Mouse (Mus musculus) activated CD4-positive, CD25-positive, alpha-beta regulatory T cell, adult 9 weeks (primary cell): ENCODE results near the gene Kcnj10. TPM values are rescaled to one million over a fixed set of nuclear protein-coding genes. Genes with fewer than 3 reads are reported as not detected.

ENCODE experiments used
- polyA plus RNA-seq: library from polyadenylated mRNA; unstranded; fragments of 100-300 nt; shearing (Covaris generic); gene quantifications from one replicate; pipeline ENCODE4 v1.2.1, GENCODE M21; 2017

The Kcnj10 gene
- polyA plus RNA-seq: 0.09 TPM

DNA sequence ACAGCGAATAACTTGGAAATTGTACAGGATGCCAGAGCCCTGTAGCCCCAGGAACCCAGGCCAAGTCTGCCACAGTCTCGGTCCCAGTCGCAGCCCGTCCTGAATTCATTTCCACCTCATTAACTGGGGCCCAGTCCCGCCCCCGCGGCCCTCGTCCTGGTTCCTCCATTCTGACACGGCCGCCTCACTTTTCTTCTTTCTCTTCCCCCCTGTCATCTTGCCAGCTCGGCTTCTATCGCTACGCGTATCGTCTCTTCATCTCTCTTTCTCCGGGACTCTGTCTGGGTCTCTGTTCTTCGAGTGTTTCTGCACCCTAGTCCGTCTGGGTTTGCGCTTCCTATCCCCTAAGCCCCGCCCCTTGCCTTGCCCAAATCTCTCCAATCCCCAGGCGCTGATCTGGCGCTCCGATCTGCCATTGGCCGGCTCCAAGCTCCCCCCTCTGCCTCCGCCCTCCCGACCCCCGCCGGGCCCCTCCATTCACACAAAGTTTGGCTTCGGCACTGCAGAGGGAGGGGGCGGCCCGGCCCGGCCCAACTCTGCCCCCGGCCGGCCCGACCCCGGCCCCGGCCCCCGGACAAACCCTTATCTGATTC lies at the start of gene Kcnj10:
TSS of gene Kcnj10 (plus strand) at position 482 of the 593 bp plus-strand sequence.

DNA sequence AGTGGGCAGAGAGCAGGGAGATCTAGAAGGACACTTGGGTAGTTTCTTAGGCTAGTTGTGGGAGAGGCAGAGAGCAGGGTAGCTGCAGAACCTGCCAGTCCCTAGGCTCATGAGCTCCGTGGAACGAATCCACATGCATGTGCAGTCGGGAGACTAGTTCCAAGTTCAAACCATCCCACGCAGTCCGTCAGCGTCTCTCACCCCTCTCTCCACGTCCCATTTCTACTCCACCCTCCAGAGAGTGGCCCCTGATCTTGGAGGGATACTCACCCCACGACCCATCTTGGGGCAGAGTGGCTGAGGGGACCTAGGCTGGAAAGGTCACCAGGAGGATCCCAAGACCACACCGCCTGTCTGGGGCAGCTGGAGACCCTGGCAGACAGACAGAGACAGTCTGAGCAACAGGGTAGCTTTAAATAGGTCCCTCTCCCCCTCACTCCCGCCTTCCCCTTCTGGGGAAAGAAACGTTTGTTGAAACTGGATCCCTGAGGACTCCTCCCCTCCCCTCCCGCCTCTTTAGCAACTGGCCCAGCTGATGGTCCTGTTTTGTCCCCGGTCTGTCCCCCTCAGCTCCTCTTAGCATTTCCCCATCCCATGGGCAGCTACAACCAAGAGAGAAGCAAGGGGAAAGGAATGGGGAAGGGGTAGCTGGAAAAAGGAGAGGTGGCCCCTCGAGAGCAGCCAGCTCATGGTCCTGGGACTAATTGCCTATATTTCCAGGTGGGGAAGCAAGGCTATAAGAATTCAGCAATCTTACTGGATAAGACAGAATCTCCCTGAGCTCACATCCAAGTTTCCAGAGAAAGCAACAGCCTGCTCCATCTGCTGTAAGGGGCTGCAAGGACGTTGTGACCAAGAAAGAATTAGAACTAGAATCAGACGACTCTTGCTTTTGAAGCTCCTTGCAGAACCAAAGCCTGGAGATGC lies 43.1 kb upstream of the Kcnj10 start, which contains the start of gene Atp1a2:
TSS of gene Atp1a2 (minus strand) at position 454 of the 927 bp plus-strand sequence.

DNA sequence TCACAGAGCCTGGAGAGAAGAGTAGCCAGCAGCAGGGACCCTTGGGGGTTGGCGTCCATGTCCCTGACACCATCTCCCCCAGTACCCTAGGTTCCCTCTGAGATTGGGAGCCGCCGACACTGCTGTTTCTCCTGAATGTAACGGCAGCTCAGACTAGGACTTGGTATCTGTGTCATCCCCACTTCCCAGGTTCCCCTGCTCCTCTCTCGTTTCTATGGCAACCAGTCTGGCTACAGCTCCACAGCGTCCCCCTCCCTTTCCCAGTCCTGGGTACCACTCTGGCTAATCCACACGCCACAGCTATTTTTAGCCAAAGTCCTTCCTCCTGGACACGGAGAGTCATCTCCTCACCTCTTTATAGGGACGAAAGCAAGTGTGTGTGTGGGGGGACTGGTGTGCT lies 11.9 kb upstream of the Kcnj10 start, which contains the start of gene Kcnj9:
TSS of gene Kcnj9 (minus strand) at position 188 of the 400 bp plus-strand sequence.

DNA sequence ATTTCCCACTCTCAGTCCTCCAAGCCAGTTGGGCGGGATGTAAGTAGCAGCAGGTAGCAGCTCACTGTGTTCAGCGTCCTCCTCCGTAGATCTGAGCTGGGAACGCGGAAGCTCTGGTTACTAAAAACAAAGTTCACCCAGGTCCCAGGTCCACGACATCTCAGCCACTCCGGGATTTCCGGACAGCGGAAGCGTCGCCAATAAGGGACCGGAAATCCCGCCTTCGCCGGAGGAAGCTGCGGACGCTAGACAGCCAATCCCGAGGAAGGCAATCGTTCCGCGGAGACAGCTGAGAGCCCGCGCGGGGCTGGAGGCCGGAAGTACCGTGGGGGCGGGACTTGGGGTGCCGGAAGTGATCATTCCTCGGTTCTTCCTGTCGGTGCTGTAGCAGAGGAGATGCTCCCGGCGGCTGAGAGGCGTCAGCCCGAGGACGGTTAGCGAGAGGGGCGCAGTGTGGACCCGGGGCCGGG lies 35.2 kb downstream of the Kcnj10 start, which contains the start of gene Pigm:
TSS of gene Pigm (plus strand) at position 349 of the 470 bp plus-strand sequence.

Other genes starting within 250 kb of the Kcnj10 start
- 58.4 TPM for gene Pex19, start 214.5 kb upstream of the Kcnj10 start, polyA plus RNA-seq
- gene Dcaf8, start 193.1 kb upstream of the Kcnj10 start, polyA plus RNA-seq: 165 TPM
- 75.5 TPM for gene Pea15a, start 134.4 kb upstream of the Kcnj10 start, polyA plus RNA-seq
- not detected for gene Casq1, start 121.3 kb upstream of the Kcnj10 start, polyA plus RNA-seq
- gene Atp1a4, start 82.8 kb upstream of the Kcnj10 start, polyA plus RNA-seq: not detected
- gene Igsf8, start 79.6 kb upstream of the Kcnj10 start, polyA plus RNA-seq: 34.4 TPM
- gene Atp1a2, start 43.1 kb upstream of the Kcnj10 start, polyA plus RNA-seq: 0.98 TPM
- gene Kcnj9, start 11.9 kb upstream of the Kcnj10 start, polyA plus RNA-seq: 0.07 TPM
- gene Pigm, start 35.3 kb downstream of the Kcnj10 start, polyA plus RNA-seq: 10.5 TPM
- gene Slamf9, start 134.1 kb downstream of the Kcnj10 start, polyA plus RNA-seq: 0.21 TPM
- 1.5 TPM for gene Igsf9, start 140.6 kb downstream of the Kcnj10 start, polyA plus RNA-seq
- gene Tagln2, start 158.8 kb downstream of the Kcnj10 start, polyA plus RNA-seq: 374 TPM
- 0.29 TPM for gene Cfap45, start 179.6 kb downstream of the Kcnj10 start, polyA plus RNA-seq
- not detected for gene Vsig8, start 214.7 kb downstream of the Kcnj10 start, polyA plus RNA-seq
- gene Slamf8, start 249.4 kb downstream of the Kcnj10 start, polyA plus RNA-seq: 0.61 TPM